Mouse (Mus musculus) intestine, embryonic 16.5 days (tissue): ENCODE results near the gene Gpr4. TPM values are rescaled to one million over a fixed set of nuclear protein-coding genes. Genes with fewer than 3 reads are reported as not detected.

ENCODE experiments used
- ATAC-seq: fragments of 200-750 bp; cut with Nextera tagmentation; 2 replicates; pipeline ENCODE4 v1.8.0; 2017; ENCODE audit warnings: moderate TSS enrichment, moderate library complexity
- H3K27ac ChIP-seq: fragments of 300-500 bp; sonication (generic); 2 replicates; pipeline ENCODE4 v1.5.1; 2014; ENCODE audit warnings: mild to moderate bottlenecking, low read length
- H3K27me3 ChIP-seq: fragments of 300-500 bp; sonication (generic); replicated peaks from 2 replicates; pipeline ENCODE4 v1.6.1; 2014; ENCODE audit warnings: low read length, control low read depth, mixed read lengths; ENCODE audit not compliant: control insufficient read depth, insufficient read depth
- H3K36me3 ChIP-seq: fragments of 300-500 bp; sonication (generic); 2 replicates; pipeline ENCODE4 v1.6.1; 2014; ENCODE audit warnings: low read length, control low read depth; ENCODE audit not compliant: control insufficient read depth, insufficient read depth
- H3K4me1 ChIP-seq: fragments of 300-500 bp; sonication (generic); 2 replicates; pipeline ENCODE4 v1.6.1; 2014; ENCODE audit warnings: low read length, control low read depth, mixed read lengths; ENCODE audit not compliant: control insufficient read depth, insufficient read depth
- H3K4me2 ChIP-seq: fragments of 300-500 bp; sonication (generic); 2 replicates; pipeline ENCODE4 v1.6.1; 2014; ENCODE audit warnings: low read depth, low read length, control low read depth
- H3K4me3 ChIP-seq: fragments of 300-500 bp; sonication (generic); 2 replicates; pipeline ENCODE4 v1.5.1; 2014; ENCODE audit warnings: mild to moderate bottlenecking, low read length
- H3K9ac ChIP-seq: fragments of 300-500 bp; sonication (generic); 2 replicates; pipeline ENCODE4 v1.6.1; 2014; ENCODE audit warnings: low read depth, low read length
- H3K9me3 ChIP-seq: fragments of 300-500 bp; sonication (generic); 2 replicates; pipeline ENCODE4 v1.6.1; 2016; ENCODE audit warnings: low read length, control low read depth; ENCODE audit not compliant: control insufficient read depth
- WGBS: fragments of 180-500 bp; shearing (Covaris S2); extraction: QIAGEN DNeasy Blood & Tissue Kit; methylation state at CpG from one replicate; pipeline ENCODE4 v1.1.7; 2014; 5-methylcytosine and 5-hydroxymethylcytosine counted together
- microRNA counts: library from miRNA; unstranded; fragments of <30 nt; microRNA quantifications from one replicate; lab custom pipeline; 2016
- microRNA-seq: library from miRNA; unstranded; fragments of <30 nt; microRNA quantifications from one replicate; pipeline ENCODE4, GENCODE M21; 2016
- polyA plus RNA-seq: library from polyadenylated mRNA; unstranded; fragments of >200 nt; fragmentation: Nextera tagmentation; extraction: Ambion mirVana; gene quantifications from 2 replicates; pipeline ENCODE4 v1.2.1, GENCODE M21; 2015

Gpr4 gene
- polyA plus RNA-seq, 1 experiment from 2014 or later, result 1.6 TPM

- under 1% methylated on average over 62 of the region's 62 CpGs for WGBS
- H3K36me3 ChIP-seq, result no peaks in the 10 kb centered on the region
- H3K4me2 ChIP-seq, result peak within 1 kb of the TSS; percentile 81
- H3K4me1 ChIP-seq, result peaks cover 28% of the 10 kb centered on the region
- H3K9me3 ChIP-seq, result peaks cover 3% of the 10 kb centered on the region; the same call in 1 of the 2 replicates
- H3K27me3 ChIP-seq, result no peaks in the 10 kb centered on the region
- ATAC-seq, result peak; percentile 73
- H3K9ac ChIP-seq, result peak within 1 kb of the TSS; percentile 94
- H3K27ac ChIP-seq, result peak within 1 kb of the TSS; percentile 98
- peak within 1 kb of the TSS; percentile 91 for H3K4me3 ChIP-seq
Measured at GRCm38 (mm10) chr7:19271238-19272172, 59.2 kb downstream of the Gpr4 start, which contains the start of gene Vasp. Vasp (minus strand) TSS chr7:19271817.

GRCm38 (mm10) chr7:19272173-19272764, 59.9 kb downstream of the Gpr4 start:
- no peaks in the 10 kb centered on the region for H3K27me3 ChIP-seq
- peaks cover 3% of the 10 kb centered on the region; the same call in 1 of the 2 replicates for H3K9me3 ChIP-seq
- H3K4me3 ChIP-seq, result peak overlapping the region; percentile 91
- peak overlapping the region; percentile 94 for H3K9ac ChIP-seq
- under 1% methylated on average over 36 of the region's 36 CpGs for WGBS
- H3K27ac ChIP-seq, result peak overlapping the region; percentile 98
- H3K4me2 ChIP-seq, result peak overlapping the region; percentile 81
- H3K4me1 ChIP-seq, result peaks cover 21% of the 10 kb centered on the region
- peak; percentile 68 for ATAC-seq
- no peaks in the 10 kb centered on the region for H3K36me3 ChIP-seq

MicroRNAs encoded within 50 kb of the gene (microRNA counts, 519-probe panel; counts per million panel counts)
- 1,630 counts per million, percentile 19 among the panel's probes with 10 or more counts for microRNA mmu-miR-330 (lab: Ali Mortazavi, UCI)

Small RNAs within 50 kb of the gene (microRNA-seq; reads per million reads assigned to microRNA genes)
- 188 reads per million, percentile 56 among the genes with 10 or more reads in this experiment for gene Mir330

Other genes with a start within 250 kb of the Gpr4 start
- gene Nanos2, start 225.1 kb upstream of the Gpr4 start, polyA plus RNA-seq, result not detected in 2 replicates
- 1.7 TPM in 2 replicates for gene Mypop, start 221.3 kb upstream of the Gpr4 start, polyA plus RNA-seq
- 17.0 and 17.1 TPM in 2 replicates for gene Irf2bp1, start 208.5 kb upstream of the Gpr4 start, polyA plus RNA-seq
- 28.5 and 30.8 TPM in 2 replicates for gene Foxa3, start 189.0 kb upstream of the Gpr4 start, polyA plus RNA-seq
- 23.5 and 24.1 TPM in 2 replicates for gene Sympk, start 188.2 kb upstream of the Gpr4 start, polyA plus RNA-seq
- gene Rsph6a, start 157.8 kb upstream of the Gpr4 start, polyA plus RNA-seq, result 0.05 TPM in 1 of 2 replicates, not detected in the other
- 6.4 and 6.7 TPM in 2 replicates for gene Dmwd, start 136.3 kb upstream of the Gpr4 start, polyA plus RNA-seq
- gene Dmpk, start 128.7 kb upstream of the Gpr4 start, polyA plus RNA-seq, result 54.6 and 59.3 TPM in 2 replicates
- 7.3 and 7.5 TPM in 2 replicates for gene Six5, start 117.9 kb upstream of the Gpr4 start, polyA plus RNA-seq
- 1.5 and 2.1 TPM in 2 replicates for gene Gm4969, start 94.2 kb upstream of the Gpr4 start, polyA plus RNA-seq
- gene Fbxo46, start 92.7 kb upstream of the Gpr4 start, polyA plus RNA-seq, result 10.8 and 11.0 TPM in 2 replicates
- 10.5 and 11.1 TPM in 2 replicates for gene Qpctl, start 63.2 kb upstream of the Gpr4 start, polyA plus RNA-seq
- gene Snrpd2, start 62.8 kb upstream of the Gpr4 start, polyA plus RNA-seq, result 119 and 132 TPM in 2 replicates
- gene Gipr, start 46.4 kb upstream of the Gpr4 start, polyA plus RNA-seq, result 3.1 and 3.6 TPM in 2 replicates
- 7.1 and 8.4 TPM in 2 replicates for gene Eml2, start 36.1 kb upstream of the Gpr4 start, polyA plus RNA-seq
- gene Opa3, start 15.8 kb downstream of the Gpr4 start, polyA plus RNA-seq, result 40.6 and 40.9 TPM in 2 replicates
- gene Vasp, start 59.3 kb downstream of the Gpr4 start, polyA plus RNA-seq, result 106 and 120 TPM in 2 replicates
- gene Ppm1n, start 67.5 kb downstream of the Gpr4 start, polyA plus RNA-seq, result 0.29 and 0.32 TPM in 2 replicates
- 10.3 and 11.8 TPM in 2 replicates for gene Rtn2, start 70.1 kb downstream of the Gpr4 start, polyA plus RNA-seq
- gene Fosb, start 97.5 kb downstream of the Gpr4 start, polyA plus RNA-seq, result 0.10 and 0.21 TPM in 2 replicates
- 45.8 and 51.3 TPM in 2 replicates for gene Ercc1, start 132.2 kb downstream of the Gpr4 start, polyA plus RNA-seq
- 19.1 and 24.3 TPM in 2 replicates for gene Cd3eap, start 146.9 kb downstream of the Gpr4 start, polyA plus RNA-seq
- 3.1 and 4.2 TPM in 2 replicates for gene Ppp1r13l, start 147.2 kb downstream of the Gpr4 start, polyA plus RNA-seq
- 15.5 and 17.6 TPM in 2 replicates for gene Ercc2, start 169.5 kb downstream of the Gpr4 start, polyA plus RNA-seq
- 2.7 and 2.9 TPM in 2 replicates for gene Klc3, start 191.6 kb downstream of the Gpr4 start, polyA plus RNA-seq
- 15.3 and 17.6 TPM in 2 replicates for gene Ckm, start 192.2 kb downstream of the Gpr4 start, polyA plus RNA-seq
- gene Mark4, start 246.3 kb downstream of the Gpr4 start, polyA plus RNA-seq, result 3.7 and 4.4 TPM in 2 replicates